Mouse (Mus musculus): ENCODE results near the gene Oas2. TPM values are rescaled to one million over a fixed set of nuclear protein-coding genes. Genes with fewer than 3 reads are reported as not detected.

The Oas2 gene
- polyA plus RNA-seq, 1 experiment from 2014 or later, result 0.05 TPM

DNA sequence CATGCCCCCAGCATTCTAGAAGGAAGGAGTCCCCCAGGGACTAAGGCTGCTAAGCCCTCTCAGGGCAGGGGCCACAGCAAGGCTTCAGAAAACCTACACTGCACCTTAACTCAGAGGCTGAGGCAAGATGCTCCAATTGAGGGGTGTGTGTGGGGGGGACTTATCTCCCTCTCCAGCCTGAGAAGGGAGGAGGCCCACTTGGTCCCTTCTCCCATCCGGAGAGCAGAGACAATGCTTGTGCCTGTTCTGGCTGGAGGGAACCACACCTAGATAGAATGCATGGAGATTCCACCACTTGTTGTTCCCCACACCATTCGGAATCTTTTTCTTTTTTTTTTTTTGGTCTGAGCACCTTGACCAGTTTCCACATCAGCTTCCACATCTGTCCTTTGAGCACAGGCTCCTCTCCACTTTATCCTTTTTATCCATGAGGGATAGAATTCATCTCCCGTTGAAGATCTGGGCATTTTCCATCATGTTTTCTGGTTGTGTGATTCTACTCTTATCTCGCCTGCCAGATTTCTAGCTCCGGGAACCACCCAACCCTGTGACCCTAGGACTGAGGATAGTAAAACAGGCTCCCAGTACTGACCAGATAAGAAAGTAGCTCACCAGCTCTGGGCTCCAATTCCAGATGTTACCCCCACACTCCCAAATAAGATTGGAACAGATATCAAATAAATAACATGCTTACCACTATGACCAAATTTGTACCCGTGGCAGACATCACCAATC is 62.7 kb downstream of the Oas2 start:
- Histone ChIP-seq H3K27me3 (ENCODE audit: control insufficient read depth, insufficient read depth, low read length) (peaks cover 17% of the 10 kb centered on the region), H3K4me1 (ENCODE audit: control insufficient read depth, insufficient read depth, low read length) (peaks cover 5% of the 10 kb centered on the region; the same call in 1 of the 2 replicates), H3K36me3 (ENCODE audit: control insufficient read depth, insufficient read depth, low read length) (no peaks in the 10 kb centered on the region), H3K4me3 (ENCODE audit: low read depth, low read length) (no peak overlapping the region), H3K9me3 (ENCODE audit: control insufficient read depth, low read length) (no peaks in the 10 kb centered on the region), H3K27ac (ENCODE audit: low read depth, low read length) (no peak overlapping the region), H3K9ac (ENCODE audit: low read length) (no peak overlapping the region), H3K4me2 (no peak overlapping the region)
- ATAC-seq (ENCODE audit: low FRiP score), result no peak
- WGBS, result 85% methylated on average over 6 of the region's 6 CpGs
- DNase-seq (ENCODE audit: low spot score, missing footprints), result no peak

DNA sequence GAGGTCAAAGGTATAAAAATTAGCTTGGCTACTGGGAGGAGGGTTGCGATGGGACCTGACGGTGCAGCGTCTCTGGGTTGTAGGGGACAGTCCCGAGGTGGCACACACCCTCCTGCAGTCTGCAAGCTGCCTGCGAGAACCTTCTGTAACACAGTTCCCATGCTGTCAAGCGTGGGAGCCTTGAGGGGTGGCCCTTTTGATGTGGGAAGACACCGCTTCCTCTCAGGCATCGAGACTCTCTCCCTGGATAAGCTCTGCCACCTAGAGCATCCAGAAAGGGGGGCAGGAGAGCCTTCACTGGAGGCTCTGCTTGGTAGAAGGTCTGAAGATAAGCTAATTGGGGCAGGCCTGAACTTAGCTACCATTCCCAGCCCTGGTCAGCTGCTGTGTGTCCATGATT is 64.0 kb downstream of the Oas2 start:
- no peaks in the 10 kb centered on the region for H3K36me3 ChIP-seq (ENCODE audit: control insufficient read depth, insufficient read depth, low read length)
- H3K4me2 ChIP-seq, result no peak overlapping the region
- no peak overlapping the region for H3K4me3 ChIP-seq (ENCODE audit: low read depth, low read length)
- H3K9ac ChIP-seq (ENCODE audit: low read length), result no peak overlapping the region
- 88% methylated on average over 8 of the region's 8 CpGs for WGBS
- peaks cover 8% of the 10 kb centered on the region for H3K4me1 ChIP-seq (ENCODE audit: control insufficient read depth, insufficient read depth, low read length)
- DNase-seq (ENCODE audit: low spot score, missing footprints), result no peak
- no peak overlapping the region for H3K27ac ChIP-seq (ENCODE audit: low read depth, low read length)
- no peaks in the 10 kb centered on the region for H3K9me3 ChIP-seq (ENCODE audit: control insufficient read depth, low read length)
- ATAC-seq (ENCODE audit: low FRiP score), result no peak
- peaks cover 17% of the 10 kb centered on the region for H3K27me3 ChIP-seq (ENCODE audit: control insufficient read depth, insufficient read depth, low read length)

DNA sequence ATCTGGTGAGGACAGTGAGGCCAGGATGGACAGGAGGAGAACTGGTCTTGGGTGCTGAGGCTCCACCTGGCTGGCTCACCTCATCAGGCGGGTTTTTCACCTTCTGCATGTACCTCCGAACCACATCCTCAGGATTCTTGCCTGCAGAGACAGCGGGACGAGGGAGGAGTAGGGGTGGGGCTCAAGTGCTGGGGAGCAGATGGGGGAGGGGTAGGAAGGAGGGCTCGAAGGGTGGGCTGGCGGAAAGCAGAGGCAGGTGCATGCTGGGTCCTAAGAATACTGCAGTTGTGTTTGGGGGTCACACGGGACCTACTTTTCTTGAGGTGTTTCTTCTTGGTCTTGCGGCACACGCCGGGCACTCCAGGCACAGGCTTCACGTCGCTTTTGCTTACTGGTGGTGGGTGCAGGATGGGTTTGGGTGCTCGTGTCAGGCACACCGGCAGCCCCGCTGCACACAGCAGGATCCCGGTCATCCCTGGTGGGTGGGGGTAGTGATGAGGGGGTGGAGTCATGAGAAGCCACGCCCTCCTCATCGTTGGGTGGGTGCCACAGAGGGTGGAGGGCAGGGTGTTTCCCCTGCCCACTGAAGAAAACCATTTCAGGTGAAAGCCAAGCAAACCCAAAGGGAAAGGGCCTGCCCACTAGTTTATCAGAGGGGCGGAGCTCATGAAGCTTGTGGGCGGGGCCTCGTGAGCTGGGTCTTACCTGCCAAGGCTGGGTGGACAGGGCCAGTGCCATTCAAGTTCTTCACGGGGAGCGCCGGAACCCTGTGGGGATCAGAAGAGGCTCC is 66.5 kb downstream of the Oas2 start:
- H3K9me3 ChIP-seq (ENCODE audit: control insufficient read depth, low read length), result no peaks in the 10 kb centered on the region
- no peak overlapping the region for H3K4me3 ChIP-seq (ENCODE audit: low read depth, low read length)
- peaks cover 17% of the 10 kb centered on the region for H3K27me3 ChIP-seq (ENCODE audit: control insufficient read depth, insufficient read depth, low read length)
- H3K4me1 ChIP-seq (ENCODE audit: control insufficient read depth, insufficient read depth, low read length), result peaks cover 16% of the 10 kb centered on the region
- H3K27ac ChIP-seq (ENCODE audit: low read depth, low read length), result no peak overlapping the region
- no peak overlapping the region for H3K4me2 ChIP-seq
- ATAC-seq (ENCODE audit: low FRiP score) (no peak), DNase-seq (ENCODE audit: low spot score, missing footprints) (no peak)
- H3K9ac ChIP-seq (ENCODE audit: low read length), result no peak overlapping the region
- WGBS, result 7% methylated on average over 24 of the region's 24 CpGs
- H3K36me3 ChIP-seq (ENCODE audit: control insufficient read depth, insufficient read depth, low read length), result no peaks in the 10 kb centered on the region

DNA sequence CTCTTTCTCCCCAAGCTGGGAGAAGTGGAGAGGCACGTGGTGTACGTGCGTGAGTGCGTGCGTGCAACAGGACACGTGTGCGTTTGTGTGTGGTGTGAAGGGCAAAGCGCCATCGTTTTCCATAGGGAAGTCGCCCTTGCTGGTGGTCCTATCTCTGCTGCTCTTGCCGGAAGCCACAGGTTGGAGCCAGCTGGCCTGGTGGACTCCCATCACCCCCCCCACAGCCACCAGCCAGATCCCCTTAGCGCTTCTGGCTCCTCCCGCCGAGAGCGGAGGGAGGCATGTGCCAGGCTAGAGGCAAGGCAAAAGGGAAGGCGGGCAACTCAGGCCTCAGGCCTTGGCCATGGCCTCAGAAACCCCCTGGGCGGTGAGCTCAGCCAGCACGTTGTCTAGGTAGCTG is 68.7 kb downstream of the Oas2 start:
- Histone ChIP-seq H3K4me1 (ENCODE audit: control insufficient read depth, insufficient read depth, low read length) (peaks cover 16% of the 10 kb centered on the region), H3K36me3 (ENCODE audit: control insufficient read depth, insufficient read depth, low read length) (no peaks in the 10 kb centered on the region), H3K27me3 (ENCODE audit: control insufficient read depth, insufficient read depth, low read length) (peaks cover 17% of the 10 kb centered on the region), H3K9ac (ENCODE audit: low read length) (peak overlapping the region; percentile 49), H3K9me3 (ENCODE audit: control insufficient read depth, low read length) (no peaks in the 10 kb centered on the region), H3K4me3 (ENCODE audit: low read depth, low read length) (no peak overlapping the region), H3K27ac (ENCODE audit: low read depth, low read length) (no peak overlapping the region), H3K4me2 (no peak overlapping the region; the same call in 1 of the 2 replicates)
- no peak for DNase-seq (ENCODE audit: low spot score, missing footprints)
- no peak for ATAC-seq (ENCODE audit: low FRiP score)
- 87% methylated on average over 18 of the region's 18 CpGs for WGBS

Other genes with a start within 250 kb of the Oas2 start
- gene Plbd2, start 246.2 kb downstream of the Oas2 start, polyA plus RNA-seq (2014; fragmentation: Nextera tagmentation; extraction: Ambion mirVana), result 20.2 and 21.9 TPM in 2 replicates
- 1.3 and 1.8 TPM in 2 replicates for gene Slc8b1, start 238.7 kb downstream of the Oas2 start, polyA plus RNA-seq (2014; fragmentation: Nextera tagmentation; extraction: Ambion mirVana)
- 8.6 and 10.8 TPM in 2 replicates for gene Tpcn1, start 161.2 kb downstream of the Oas2 start, polyA plus RNA-seq (2014; fragmentation: Nextera tagmentation; extraction: Ambion mirVana)
- gene Iqcd, start 160.8 kb downstream of the Oas2 start, polyA plus RNA-seq (2014; fragmentation: Nextera tagmentation; extraction: Ambion mirVana), result 0.25 and 0.51 TPM in 2 replicates
- 7.9 and 8.9 TPM in 2 replicates for gene Rita1, start 137.3 kb downstream of the Oas2 start, polyA plus RNA-seq (2014; fragmentation: Nextera tagmentation; extraction: Ambion mirVana)
- 26.4 and 32.2 TPM in 2 replicates for gene Ddx54, start 137.1 kb downstream of the Oas2 start, polyA plus RNA-seq (2014; fragmentation: Nextera tagmentation; extraction: Ambion mirVana)
- gene Cfap73, start 115.6 kb downstream of the Oas2 start, polyA plus RNA-seq (2014; fragmentation: Nextera tagmentation; extraction: Ambion mirVana), result not detected in 2 replicates
- gene Rasal1, start 101.0 kb downstream of the Oas2 start, polyA plus RNA-seq (2014; fragmentation: Nextera tagmentation; extraction: Ambion mirVana), result 0.14 TPM in 1 of 2 replicates, not detected in the other
- gene Dtx1, start 37.9 kb downstream of the Oas2 start, polyA plus RNA-seq (2014; fragmentation: Nextera tagmentation; extraction: Ambion mirVana), result 5.1 and 5.2 TPM in 2 replicates
- 0.11 and 0.20 TPM in 2 replicates for gene Oas3, start 27.8 kb upstream of the Oas2 start, polyA plus RNA-seq (2014; fragmentation: Nextera tagmentation; extraction: Ambion mirVana)
- gene Oas1e, start 45.7 kb upstream of the Oas2 start, polyA plus RNA-seq (2014; fragmentation: Nextera tagmentation; extraction: Ambion mirVana), result 0.12 TPM in 1 of 2 replicates, not detected in the other
- 0.14 and 0.15 TPM in 2 replicates for gene Oas1c, start 62.7 kb upstream of the Oas2 start, polyA plus RNA-seq (2014; fragmentation: Nextera tagmentation; extraction: Ambion mirVana)
- gene Oas1f, start 97.5 kb upstream of the Oas2 start, polyA plus RNA-seq (2014; fragmentation: Nextera tagmentation; extraction: Ambion mirVana), result 0.08 TPM in 1 of 2 replicates, not detected in the other
- not detected in 2 replicates for gene Oas1h, start 111.6 kb upstream of the Oas2 start, polyA plus RNA-seq (2014; fragmentation: Nextera tagmentation; extraction: Ambion mirVana)
- 0.11 TPM in 1 of 2 replicates, not detected in the other for gene Oas1g, start 137.8 kb upstream of the Oas2 start, polyA plus RNA-seq (2014; fragmentation: Nextera tagmentation; extraction: Ambion mirVana)
- 0.72 and 0.89 TPM in 2 replicates for gene Oas1a, start 157.7 kb upstream of the Oas2 start, polyA plus RNA-seq (2014; fragmentation: Nextera tagmentation; extraction: Ambion mirVana)
- gene Oas1d, start 164.7 kb upstream of the Oas2 start, polyA plus RNA-seq (2014; fragmentation: Nextera tagmentation; extraction: Ambion mirVana), result not detected in 2 replicates